Mouse (Mus musculus): ENCODE measurements around the gene Hcar1. TPM values are rescaled to one million over a fixed set of nuclear protein-coding genes. Genes with fewer than 3 reads are reported as not detected.

The Hcar1 gene
- total RNA-seq, 1 experiment from 2014 or later = 3.2 TPM

DNA sequence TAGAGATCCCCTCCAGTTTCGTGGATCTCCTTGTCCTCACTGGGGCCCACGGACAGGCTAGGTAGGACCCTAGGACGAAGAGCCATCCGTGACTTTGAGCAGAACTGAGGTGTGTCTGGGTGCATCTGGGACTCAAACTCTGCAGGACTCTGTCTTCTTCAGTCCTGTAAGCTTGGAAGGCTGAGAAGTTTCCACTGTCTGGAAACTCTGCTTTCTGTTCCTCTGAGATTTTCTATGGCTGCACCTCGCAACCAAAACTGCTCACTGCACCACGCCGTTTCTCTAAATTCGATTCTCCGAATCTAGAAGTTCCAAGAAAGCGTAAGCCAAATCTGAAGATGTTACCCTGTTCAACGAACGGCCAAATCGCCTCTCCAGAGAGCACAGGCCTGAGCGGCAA lies 15.9 kb downstream of the Hcar1 start:
- DNase-seq = no peak

DNA sequence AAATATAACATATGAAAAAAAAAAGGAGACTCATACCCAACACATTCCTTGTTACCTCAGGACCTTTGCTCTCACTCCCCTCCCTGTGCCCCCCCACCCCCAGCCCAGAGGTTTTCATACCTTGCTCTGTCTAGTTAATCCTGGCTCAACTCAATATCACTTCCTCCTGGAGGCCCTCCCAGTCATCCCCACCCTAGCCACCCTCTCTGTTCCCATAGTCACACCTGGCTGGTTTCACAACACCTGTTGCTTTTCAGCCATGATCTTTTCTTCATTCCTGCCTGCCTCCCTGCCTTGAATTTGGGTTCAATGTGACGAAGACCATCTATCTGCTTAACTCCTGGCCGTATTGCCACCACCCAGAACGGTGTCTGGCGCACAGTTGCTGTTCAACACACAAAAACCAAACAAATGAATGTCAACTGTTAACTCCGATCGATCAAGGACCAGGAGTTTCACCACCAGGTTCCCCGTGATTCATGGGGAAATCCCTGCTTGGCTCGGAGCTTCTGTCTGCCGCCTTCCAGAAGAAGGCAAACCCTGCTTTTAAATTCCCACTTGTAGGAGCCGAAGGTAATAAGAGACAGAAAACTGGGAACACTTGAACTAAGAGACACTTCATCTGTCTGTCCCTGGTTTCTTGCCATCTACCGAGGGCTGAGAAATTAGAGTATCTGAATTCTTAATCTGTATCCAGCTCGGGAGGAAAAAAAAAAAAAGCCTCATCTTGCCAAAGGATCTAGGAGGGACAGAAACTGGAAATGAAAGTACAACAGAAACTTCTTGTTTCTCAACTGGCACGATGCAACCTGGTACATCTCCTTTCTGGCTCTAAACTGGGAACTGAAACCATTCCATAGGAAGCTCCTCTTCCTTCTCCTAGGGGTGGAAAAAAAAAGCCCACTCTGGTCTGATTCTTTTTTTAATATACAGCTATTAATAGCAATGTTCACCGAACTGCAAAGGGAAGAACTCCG lies 17.2 kb downstream of the Hcar1 start:
- DNase-seq = peak; percentile 19

DNA sequence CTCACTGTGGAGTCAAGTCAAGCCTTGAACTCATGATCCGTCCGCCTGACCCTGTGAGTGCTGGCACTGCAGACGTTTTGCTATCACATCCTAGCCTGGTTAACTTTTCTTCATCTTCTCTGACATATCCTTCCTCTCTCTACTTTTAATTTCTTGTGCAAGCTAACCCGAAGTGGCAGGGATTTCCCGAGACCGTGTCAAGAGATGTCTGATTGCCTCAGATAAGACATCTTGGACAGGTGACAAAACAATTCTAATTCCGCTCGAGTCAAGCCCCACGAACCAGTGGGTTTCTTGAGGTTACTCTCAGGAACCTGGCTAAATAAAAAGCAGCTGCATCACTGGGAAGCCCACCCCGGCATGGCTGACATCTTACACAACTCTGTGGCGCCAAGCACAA lies 21.0 kb downstream of the Hcar1 start:
- DNase-seq = no peak

DNA sequence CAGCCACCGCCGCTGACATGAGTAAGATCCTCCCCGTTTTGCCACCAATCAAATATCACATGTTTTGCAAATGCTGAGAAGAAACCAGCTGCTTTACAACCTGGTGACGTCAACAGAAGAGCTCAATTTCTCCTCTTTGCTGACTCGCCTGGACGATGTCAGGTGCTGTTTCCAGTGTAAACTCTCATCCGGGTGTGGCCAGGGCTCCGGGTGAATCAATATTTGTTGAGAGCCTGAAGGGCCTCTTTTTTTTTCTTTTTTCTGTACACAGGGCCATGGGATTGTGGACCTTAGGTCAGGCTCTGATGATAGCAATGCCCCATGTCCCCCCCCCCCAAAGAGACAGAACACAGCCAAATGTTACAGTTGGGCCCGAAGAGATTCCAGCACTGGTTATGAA lies 25.3 kb downstream of the Hcar1 start:
- no peak for DNase-seq

DNA sequence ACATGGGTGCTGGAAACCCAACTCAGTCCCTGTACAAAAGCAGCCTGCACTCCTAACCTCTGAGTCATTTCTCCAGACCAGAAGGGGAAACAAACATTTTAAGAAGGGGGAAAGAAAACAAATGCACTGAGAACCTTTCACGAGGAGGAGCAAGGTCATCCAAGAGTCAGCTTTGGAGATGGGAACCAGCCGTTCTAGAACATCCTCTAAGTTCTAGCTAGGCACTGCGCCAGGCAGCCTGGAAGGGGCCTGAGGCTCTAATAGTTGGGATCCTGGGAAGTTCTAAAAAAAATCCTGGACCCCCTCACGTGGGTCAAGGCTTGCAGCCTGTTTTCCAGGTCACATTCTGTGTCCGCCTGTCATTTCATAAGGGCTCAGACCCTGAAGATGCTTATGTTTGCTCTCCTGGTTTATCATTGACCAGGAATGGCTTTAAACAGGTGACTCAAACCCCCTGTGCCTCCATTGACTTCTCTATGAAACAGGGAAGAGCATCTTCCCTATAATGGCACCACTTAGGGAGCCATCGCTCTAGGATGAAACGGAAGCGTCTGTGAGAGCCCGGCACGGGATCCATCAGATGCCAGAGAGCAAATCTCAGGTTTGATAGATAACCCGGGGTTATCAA lies 25.8 kb downstream of the Hcar1 start:
- DNase-seq = no peak

DNA sequence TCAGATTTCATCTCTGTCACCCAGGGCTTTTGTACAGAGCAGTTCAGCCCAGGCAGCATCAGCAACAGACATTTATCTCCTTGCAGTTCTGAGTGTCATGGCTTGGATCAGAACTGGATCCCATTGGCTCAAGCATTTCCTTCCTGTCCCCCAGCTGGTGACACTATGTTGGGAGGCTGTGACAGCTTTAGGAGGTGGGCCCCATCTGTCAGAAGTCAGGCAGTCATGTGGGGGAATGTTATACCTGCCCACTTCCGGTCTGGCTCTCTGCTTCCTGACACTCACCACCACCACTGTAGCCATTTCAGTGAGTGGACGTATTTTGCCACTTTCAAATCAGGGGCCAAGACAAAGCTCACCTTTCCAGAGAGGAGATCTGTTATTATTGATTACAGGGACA lies 28.4 kb downstream of the Hcar1 start:
- no peak for DNase-seq

DNA sequence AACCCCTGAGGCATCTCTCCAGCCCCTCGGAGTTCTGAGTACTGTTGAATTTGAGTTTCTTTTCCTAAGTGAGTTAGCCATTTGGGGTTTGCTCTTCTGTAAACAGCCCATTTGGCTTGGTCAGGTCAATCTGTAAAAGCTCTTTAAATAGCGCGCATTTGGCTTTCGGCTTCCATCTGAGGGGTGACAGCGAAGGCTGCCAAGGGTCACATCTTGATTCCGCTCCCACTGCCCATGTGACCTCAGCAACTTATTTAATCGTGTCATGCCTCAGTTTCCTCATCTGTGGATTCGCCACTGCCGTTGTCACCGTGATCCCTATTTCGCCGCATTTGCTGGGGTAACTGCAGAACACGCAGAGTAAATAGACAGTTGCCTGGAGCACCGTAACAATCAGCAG lies 35.5 kb downstream of the Hcar1 start:
- no peak for DNase-seq

DNA sequence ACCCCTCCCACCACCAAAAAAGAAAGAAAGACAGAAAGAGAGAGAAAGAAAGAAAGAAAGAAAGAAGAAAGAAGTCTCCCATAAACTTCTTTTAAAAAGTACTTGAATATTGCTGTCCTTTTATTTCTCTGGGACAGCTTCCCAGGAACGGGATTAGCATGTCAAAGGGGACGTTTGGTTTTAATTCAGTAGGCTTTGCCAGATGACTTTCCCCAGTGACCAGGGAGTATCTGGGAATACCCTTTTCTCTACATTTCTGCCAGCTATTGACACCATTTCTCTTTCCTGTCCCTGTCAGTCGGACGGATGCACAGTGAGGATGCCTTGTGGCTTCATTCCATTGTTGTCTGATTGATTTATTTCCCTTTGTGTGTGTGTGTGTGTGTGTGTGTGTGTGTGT lies 36.0 kb downstream of the Hcar1 start:
- DNase-seq = peak; percentile 24

DNA sequence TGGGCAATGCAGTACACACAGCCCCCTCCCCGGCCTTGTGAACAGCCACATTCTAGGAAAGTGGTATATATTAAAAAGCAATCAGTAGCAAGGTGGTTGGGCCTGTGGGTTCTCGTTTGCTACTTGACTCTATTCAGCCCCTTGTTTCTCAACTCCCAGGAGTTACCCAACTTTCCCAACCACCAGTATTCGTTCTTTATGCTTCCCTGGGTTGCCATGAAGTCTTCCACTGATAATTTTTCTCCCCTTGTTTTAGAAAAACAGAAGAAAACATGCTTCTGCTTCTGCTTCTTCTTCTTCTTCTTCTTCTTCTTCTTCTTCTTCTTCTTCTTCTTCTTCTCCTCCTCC lies 36.9 kb downstream of the Hcar1 start:
- no peak for DNase-seq

DNA sequence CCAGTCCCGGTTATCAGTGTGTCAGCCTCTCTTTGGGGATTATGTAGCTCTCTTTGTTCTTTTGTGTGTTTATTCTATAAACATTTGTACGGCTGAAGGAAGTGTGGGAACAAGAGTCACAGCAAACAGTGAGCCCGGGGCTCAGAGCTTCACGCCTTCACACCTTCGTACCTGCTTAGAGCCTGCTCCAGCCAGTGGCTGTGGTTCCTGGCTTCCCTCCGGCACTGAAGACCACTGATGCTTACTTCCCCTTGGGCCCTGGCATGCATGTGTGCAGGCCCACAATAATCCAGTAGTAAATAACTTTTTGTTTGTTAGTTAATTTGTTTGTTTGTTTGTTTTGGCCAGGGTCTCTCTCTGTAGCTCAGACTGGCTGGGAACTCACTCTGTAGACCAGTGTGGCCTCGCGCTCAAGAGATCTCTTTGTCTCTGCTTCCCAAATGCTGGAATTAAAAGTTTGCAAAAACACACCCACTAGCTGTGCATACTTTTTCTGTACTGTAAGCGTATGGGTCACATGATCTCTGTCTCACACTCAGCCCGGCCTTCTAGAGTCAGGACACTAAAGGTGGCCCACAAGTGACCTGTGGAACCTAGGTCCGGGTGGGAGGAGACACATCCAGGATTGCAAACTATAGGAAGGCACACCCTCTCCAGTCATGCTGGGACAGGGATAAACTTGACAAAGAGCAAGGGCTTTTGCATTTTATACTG lies 37.4 kb downstream of the Hcar1 start:
- DNase-seq = no peak

DNA sequence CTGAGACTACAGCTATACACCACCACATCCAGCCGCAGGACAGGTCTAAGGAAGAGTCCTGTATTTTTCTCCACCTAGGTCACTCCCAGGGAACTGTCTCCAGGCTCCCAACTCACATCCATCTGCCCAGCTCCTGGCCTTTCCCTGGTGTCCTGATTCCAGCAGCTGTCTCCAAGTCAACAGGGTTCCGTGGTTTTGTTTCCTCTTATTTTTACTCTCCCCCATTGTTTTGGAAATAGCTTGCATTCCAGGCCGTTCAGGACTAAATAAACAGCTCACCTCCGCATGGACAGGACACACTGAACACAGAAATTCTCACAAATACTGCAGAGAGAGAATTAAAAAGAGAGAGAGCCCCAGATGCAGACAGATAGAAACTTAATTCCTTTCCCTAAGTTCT lies 42.4 kb downstream of the Hcar1 start:
- no peak for DNase-seq

DNA sequence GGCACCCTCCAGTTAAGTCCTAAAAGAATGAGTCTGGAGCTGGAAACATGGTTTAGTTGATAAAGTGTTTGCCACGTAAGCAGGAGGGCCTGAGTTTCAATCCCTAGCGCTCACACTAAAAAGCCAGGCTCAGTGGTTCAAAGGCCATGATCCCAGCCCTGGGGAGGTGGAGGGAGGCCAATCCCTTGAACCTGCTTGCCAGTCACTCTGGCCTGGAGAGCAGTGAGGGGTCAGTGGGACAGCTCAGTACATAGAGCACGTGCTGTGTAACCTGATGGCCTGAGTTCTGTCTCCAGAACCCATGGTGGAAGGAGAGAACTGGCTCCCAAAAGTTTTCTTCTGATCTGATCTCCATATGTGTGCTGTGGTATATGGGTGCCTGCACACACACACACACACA lies 45.0 kb downstream of the Hcar1 start:
- DNase-seq = peak; percentile 45

DNA sequence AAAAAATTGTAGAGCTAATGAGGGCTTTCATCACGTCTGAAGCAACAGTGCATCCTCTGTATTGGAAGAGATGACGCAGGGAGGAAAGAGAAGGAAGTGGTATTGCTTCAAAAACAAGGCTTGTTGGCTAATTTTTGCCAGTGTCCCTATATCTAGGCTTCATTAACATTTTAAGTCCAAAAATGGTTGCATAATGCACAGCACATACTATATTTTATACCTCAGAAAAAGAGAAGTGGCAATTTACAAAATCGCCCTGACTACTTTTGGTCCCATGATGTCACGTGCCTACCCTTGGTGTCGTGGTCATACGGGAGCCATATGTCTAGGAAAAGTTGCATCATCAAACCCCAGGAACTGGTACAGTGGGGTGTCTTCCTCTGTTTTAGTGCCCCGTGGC lies 47.5 kb downstream of the Hcar1 start:
- DNase-seq = no peak

DNA sequence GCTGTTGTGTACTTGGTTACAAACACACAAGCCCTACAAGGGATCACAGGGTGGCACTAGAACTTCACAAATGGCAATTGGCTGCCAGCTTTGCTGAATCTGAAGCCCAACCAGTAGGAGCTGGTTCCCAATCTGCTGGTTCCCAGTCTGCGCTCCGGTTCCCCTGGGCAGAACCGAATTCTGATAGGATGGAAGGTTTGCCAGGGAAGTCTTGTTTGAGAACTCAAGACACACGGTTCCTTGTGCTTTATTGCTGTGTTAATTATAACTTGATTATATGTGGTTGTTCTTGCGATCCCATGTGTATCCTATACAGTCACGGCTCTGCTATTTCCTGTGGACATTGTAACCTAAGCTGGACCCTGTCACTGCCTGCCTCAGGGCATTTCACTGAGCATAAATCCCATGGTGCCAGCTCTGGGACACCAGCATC lies 52.1 kb downstream of the Hcar1 start:
- peak; percentile 58 for DNase-seq

Other genes with a start within 250 kb of the Hcar1 start
- gene Clip1, start 195.4 kb downstream of the Hcar1 start, total RNA-seq (2021) = 63.1 and 64.8 TPM in 2 replicates
- 46.9 and 58.0 TPM in 2 replicates for gene Zcchc8, start 158.9 kb downstream of the Hcar1 start, total RNA-seq (2021)
- gene Rsrc2, start 130.6 kb downstream of the Hcar1 start, total RNA-seq (2021) = 85.8 and 91.7 TPM in 2 replicates
- 8.5 and 10.7 TPM in 2 replicates for gene Kntc1, start 130.3 kb downstream of the Hcar1 start, total RNA-seq (2021)
- gene Hcar2, start 14.5 kb downstream of the Hcar1 start, total RNA-seq (2021) = 0.45 and 0.78 TPM in 2 replicates
- gene Denr, start 27.2 kb upstream of the Hcar1 start, total RNA-seq (2021) = 78.3 and 86.9 TPM in 2 replicates
- gene Gm43518, start 47.4 kb upstream of the Hcar1 start, total RNA-seq (2021) = 1.7 TPM in 1 of 2 replicates, not detected in the other
- gene Ccdc62, start 50.7 kb upstream of the Hcar1 start, total RNA-seq (2021) = 4.7 and 5.0 TPM in 2 replicates
- 18.0 and 26.6 TPM in 2 replicates for gene Hip1r, start 93.6 kb upstream of the Hcar1 start, total RNA-seq (2021)
- gene Vps37b, start 152.2 kb upstream of the Hcar1 start, total RNA-seq (2021) = 65.2 and 85.1 TPM in 2 replicates
- 10.5 and 10.6 TPM in 2 replicates for gene Abcb9, start 215.8 kb upstream of the Hcar1 start, total RNA-seq (2021)
- gene Ogfod2, start 232.3 kb upstream of the Hcar1 start, total RNA-seq (2021) = 35.8 and 37.1 TPM in 2 replicates
- 48.5 and 64.0 TPM in 2 replicates for gene Arl6ip4, start 236.1 kb upstream of the Hcar1 start, total RNA-seq (2021)

Data from adrenal gland, postnatal 14 days (tissue).